Mouse (Mus musculus) hindbrain, embryonic 11.5 days (tissue): Measurements from ENCODE around the gene Ptprd. TPM values are rescaled to one million over a fixed set of nuclear protein-coding genes. Genes with fewer than 3 reads are reported as not detected.

Source experiments
- ATAC-seq: fragments of 200-750 bp; cut with Nextera tagmentation; 2 replicates; pipeline ENCODE4 v1.8.0; 2017; ENCODE audit warnings: mild to moderate bottlenecking, moderate TSS enrichment, moderate library complexity; ENCODE audit not compliant: low FRiP score
- DNase-seq: peaks from one replicate; pipeline ENCODE4 v3.0.0-alpha.2; 2015; ENCODE audit warnings: low spot score
- H3K27ac ChIP-seq: fragments of 300-500 bp; sonication (generic); 2 replicates; pipeline ENCODE4 v1.5.1; 2014; ENCODE audit warnings: mild to moderate bottlenecking, low read depth, low read length
- H3K27me3 ChIP-seq: fragments of 300-500 bp; sonication (generic); 2 replicates; pipeline ENCODE4 v1.6.1; 2014; ENCODE audit warnings: mild to moderate bottlenecking, low read length, moderate library complexity, mixed read lengths; ENCODE audit not compliant: control insufficient read depth, insufficient read depth
- H3K36me3 ChIP-seq: fragments of 300-500 bp; sonication (generic); 2 replicates; pipeline ENCODE4 v1.6.1; 2014; ENCODE audit warnings: mild to moderate bottlenecking, low read length, moderate library complexity, mixed read lengths; ENCODE audit not compliant: control insufficient read depth, insufficient read depth
- H3K4me1 ChIP-seq: fragments of 300-500 bp; sonication (generic); replicated peaks from 2 replicates; pipeline ENCODE4 v1.6.1; 2014; ENCODE audit warnings: low read length, mixed read lengths; ENCODE audit not compliant: control insufficient read depth, insufficient read depth
- H3K4me2 ChIP-seq: fragments of 300-500 bp; sonication (generic); replicated peaks from 2 replicates; pipeline ENCODE4 v1.6.1; 2014; ENCODE audit warnings: mild to moderate bottlenecking, low read depth, low read length
- H3K4me3 ChIP-seq: fragments of 300-500 bp; sonication (generic); 2 replicates; pipeline ENCODE4 v1.5.1; 2014; ENCODE audit warnings: low read depth, low read length
- H3K9ac ChIP-seq: fragments of 300-500 bp; sonication (generic); 2 replicates; pipeline ENCODE4 v1.6.1; 2014; ENCODE audit warnings: low read depth, low read length
- H3K9me3 ChIP-seq: fragments of 300-500 bp; sonication (generic); 2 replicates; pipeline ENCODE4 v1.6.1; 2016; ENCODE audit warnings: low read length; ENCODE audit not compliant: control insufficient read depth
- WGBS: fragments of 180-500 bp; shearing (Covaris S2); extraction: QIAGEN DNeasy Blood & Tissue Kit; methylation state at CpG from one replicate; pipeline ENCODE4 v1.1.7; 2014; 5-methylcytosine and 5-hydroxymethylcytosine counted together
- polyA plus RNA-seq: library from polyadenylated mRNA; unstranded; fragments of >200 nt; fragmentation: Nextera tagmentation; extraction: Ambion mirVana; gene quantifications from 2 replicates; pipeline ENCODE4 v1.2.1, GENCODE M21; 2014

The Ptprd gene
- polyA plus RNA-seq, 1 experiment from 2014 or later: 31.7 TPM

GRCm38 (mm10) chr4:76014151-76014840, 2197.5 kb downstream of the Ptprd start:
- no peak overlapping the region for H3K9ac ChIP-seq
- no peak overlapping the region for H3K27ac ChIP-seq
- H3K9me3 ChIP-seq: no peaks in the 10 kb centered on the region
- H3K36me3 ChIP-seq: no peaks in the 10 kb centered on the region
- H3K4me2 ChIP-seq: no peak overlapping the region
- H3K27me3 ChIP-seq: no peaks in the 10 kb centered on the region
- ATAC-seq (no peak), DNase-seq (no peak)
- no peaks in the 10 kb centered on the region for H3K4me1 ChIP-seq
- no peak overlapping the region for H3K4me3 ChIP-seq
- 34% methylated on average over 3 of the region's 3 CpGs for WGBS

- Histone ChIP-seq H3K4me3 (no peak overlapping the region), H3K36me3 (no peaks in the 10 kb centered on the region), H3K4me2 (no peak overlapping the region), H3K9ac (no peak overlapping the region), H3K27ac (no peak overlapping the region), H3K27me3 (no peaks in the 10 kb centered on the region), H3K9me3 (no peaks in the 10 kb centered on the region), H3K4me1 (no peaks in the 10 kb centered on the region)
- no peak for DNase-seq
- 93% methylated on average over 4 of the region's 4 CpGs for WGBS
- ATAC-seq: no peak
These were observed 2203.2 kb downstream of the Ptprd start for GRCm38 (mm10) chr4:76008580-76008979.

GRCm38 (mm10) chr4:76007219-76007618, 2204.5 kb downstream of the Ptprd start:
- no peak overlapping the region for H3K9ac ChIP-seq
- H3K27ac ChIP-seq: no peak overlapping the region; the same call in 1 of the 2 replicates
- no peak overlapping the region for H3K4me2 ChIP-seq
- no peak for DNase-seq
- no peaks in the 10 kb centered on the region for H3K4me1 ChIP-seq
- ATAC-seq: no peak
- H3K9me3 ChIP-seq: no peaks in the 10 kb centered on the region
- H3K36me3 ChIP-seq: no peaks in the 10 kb centered on the region
- no peaks in the 10 kb centered on the region for H3K27me3 ChIP-seq
- H3K4me3 ChIP-seq: no peak overlapping the region
- WGBS: 94% methylated on average over 3 of the region's 3 CpGs

GRCm38 (mm10) chr4:76006717-76007116, 2205.0 kb downstream of the Ptprd start:
- H3K9ac ChIP-seq: no peak overlapping the region
- no peaks in the 10 kb centered on the region for H3K27me3 ChIP-seq
- WGBS: 55% methylated on average over 3 of the region's 3 CpGs
- H3K4me3 ChIP-seq: no peak overlapping the region
- ATAC-seq (peak; percentile 68), DNase-seq (peak; percentile 27)
- H3K4me1 ChIP-seq: no peaks in the 10 kb centered on the region
- no peak overlapping the region for H3K4me2 ChIP-seq
- no peaks in the 10 kb centered on the region for H3K36me3 ChIP-seq
- H3K9me3 ChIP-seq: no peaks in the 10 kb centered on the region
- H3K27ac ChIP-seq: no peak overlapping the region; the same call in 1 of the 2 replicates

GRCm38 (mm10) chr4:76004161-76004560, 2207.6 kb downstream of the Ptprd start:
- no peaks in the 10 kb centered on the region for H3K27me3 ChIP-seq
- no peak overlapping the region for H3K27ac ChIP-seq
- H3K36me3 ChIP-seq: no peaks in the 10 kb centered on the region
- no peaks in the 10 kb centered on the region for H3K9me3 ChIP-seq
- no peak overlapping the region for H3K4me2 ChIP-seq
- WGBS: 87% methylated on average over 2 of the region's 2 CpGs
- DNase-seq (no peak), ATAC-seq (no peak)
- H3K9ac ChIP-seq: no peak overlapping the region
- no peak overlapping the region for H3K4me3 ChIP-seq
- H3K4me1 ChIP-seq: no peaks in the 10 kb centered on the region

- no peaks in the 10 kb centered on the region for H3K27me3 ChIP-seq
- no peak for ATAC-seq
These were observed 2211.5 kb downstream of the Ptprd start for GRCm38 (mm10) chr4:76000258-76000657.

GRCm38 (mm10) chr4:75995841-75996240, 2215.9 kb downstream of the Ptprd start:
- no peak overlapping the region for H3K4me3 ChIP-seq
- H3K27ac ChIP-seq: no peak overlapping the region
- DNase-seq: no peak
- H3K36me3 ChIP-seq: no peaks in the 10 kb centered on the region
- H3K27me3 ChIP-seq: no peaks in the 10 kb centered on the region
- no peak overlapping the region for H3K4me2 ChIP-seq
- H3K9me3 ChIP-seq: no peaks in the 10 kb centered on the region
- H3K4me1 ChIP-seq: no peaks in the 10 kb centered on the region
- WGBS: 51% methylated on average over 4 of the region's 4 CpGs
- no peak overlapping the region for H3K9ac ChIP-seq
- no peak for ATAC-seq

More at GRCm38 (mm10) chr4:76000258-76000657, 2211.5 kb downstream of the Ptprd start:
- Histone ChIP-seq H3K9ac (no peak overlapping the region), H3K4me3 (no peak overlapping the region), H3K9me3 (no peaks in the 10 kb centered on the region), H3K4me2 (no peak overlapping the region), H3K27ac (no peak overlapping the region), H3K36me3 (no peaks in the 10 kb centered on the region), H3K4me1 (no peaks in the 10 kb centered on the region)
- DNase-seq: no peak
- WGBS: 66% methylated on average over 2 of the region's 2 CpGs

- Histone ChIP-seq H3K4me3 (no peak overlapping the region), H3K27me3 (no peaks in the 10 kb centered on the region), H3K4me2 (no peak overlapping the region), H3K4me1 (no peaks in the 10 kb centered on the region), H3K9ac (no peak overlapping the region), H3K9me3 (no peaks in the 10 kb centered on the region), H3K36me3 (no peaks in the 10 kb centered on the region), H3K27ac (no peak overlapping the region)
- WGBS: 55% methylated on average over 4 of the region's 4 CpGs
- no peak for DNase-seq
- ATAC-seq: no peak
These were observed 2217.2 kb downstream of the Ptprd start for GRCm38 (mm10) chr4:75994576-75994975.

GRCm38 (mm10) chr4:75993092-75993491, 2218.7 kb downstream of the Ptprd start:
- Histone ChIP-seq H3K4me2 (no peak overlapping the region), H3K36me3 (no peaks in the 10 kb centered on the region), H3K9ac (no peak overlapping the region), H3K27me3 (no peaks in the 10 kb centered on the region), H3K4me3 (no peak overlapping the region), H3K9me3 (no peaks in the 10 kb centered on the region), H3K4me1 (no peaks in the 10 kb centered on the region), H3K27ac (no peak overlapping the region)
- DNase-seq: no peak
- 90% methylated on average over 7 of the region's 7 CpGs for WGBS
- ATAC-seq: no peak
